Mouse (Mus musculus): ENCODE measurements around the gene Ctps2.
A peak's percentile ranks its signal among the peaks of the same experiment; 100 is the strongest.

Gene Ctps2

GRCm38 (mm10) chrX:162976194-162976593, 75.2 kb downstream of the Ctps2 start:
- DNase-seq (ENCODE audit: low read depth, low spot score), result peak; percentile 57

- no peak for DNase-seq (ENCODE audit: low read depth, low spot score)
Measured at GRCm38 (mm10) chrX:162986876-162987495, 85.9 kb downstream of the Ctps2 start.

GRCm38 (mm10) chrX:162991396-162991795, 90.4 kb downstream of the Ctps2 start:
- no peak for DNase-seq (ENCODE audit: low read depth, low spot score)

GRCm38 (mm10) chrX:162992121-162992520, 91.1 kb downstream of the Ctps2 start:
- no peak for DNase-seq (ENCODE audit: low read depth, low spot score)

GRCm38 (mm10) chrX:163027864-163028263, 126.8 kb downstream of the Ctps2 start:
- DNase-seq (ENCODE audit: low read depth, low spot score), result no peak

- DNase-seq (ENCODE audit: low read depth, low spot score), result no peak
Measured at GRCm38 (mm10) chrX:163038767-163039166, 137.7 kb downstream of the Ctps2 start.

GRCm38 (mm10) chrX:163042771-163043170, 141.7 kb downstream of the Ctps2 start:
- no peak for DNase-seq (ENCODE audit: low read depth, low spot score)

GRCm38 (mm10) chrX:163063936-163064335, 162.9 kb downstream of the Ctps2 start:
- no peak for DNase-seq (ENCODE audit: low read depth, low spot score)
